Mouse (Mus musculus): ENCODE data around the gene B230104I21Rik. TPM values are rescaled to one million over a fixed set of nuclear protein-coding genes. Genes with fewer than 3 reads are reported as not detected.

Gene B230104I21Rik
- polyA plus RNA-seq, 1 experiment from 2014 or later, result not detected

GRCm38 (mm10) chr4:154394123-154394722 lies 58.3 kb downstream of the B230104I21Rik start:
- Histone ChIP-seq H3K27me3 (replicated peaks; ENCODE audit: control insufficient read depth, insufficient read depth, low read length) (no peaks in the 10 kb centered on the region), H3K27ac (ENCODE audit: low read depth, low read length) (peak overlapping the region; percentile 42; the same call in 1 of the 2 replicates), H3K9ac (ENCODE audit: low read depth, low read length) (no peak overlapping the region), H3K4me2 (replicated peaks; ENCODE audit: low read depth) (no peak overlapping the region), H3K36me3 (ENCODE audit: control insufficient read depth, insufficient read depth) (no peaks in the 10 kb centered on the region), H3K4me1 (replicated peaks; ENCODE audit: control insufficient read depth, insufficient read depth, low read length) (no peaks in the 10 kb centered on the region; the same call in 1 of the 2 replicates), H3K9me3 (ENCODE audit: control insufficient read depth) (no peaks in the 10 kb centered on the region), H3K4me3 (ENCODE audit: low read depth, low read length) (no peak overlapping the region)
- 59% methylated on average over 7 of the region's 7 CpGs for WGBS
- ATAC-seq, result no peak
- TF ChIP-seq CTCF (IDR thresholded peaks at IDR 0.05; ENCODE audit: low read depth), result no peak

- TF ChIP-seq CTCF (IDR thresholded peaks at IDR 0.05; ENCODE audit: low read depth), result no peak
- no peak overlapping the region for H3K27ac ChIP-seq (ENCODE audit: low read depth, low read length)
- H3K4me3 ChIP-seq (ENCODE audit: low read depth, low read length), result no peak overlapping the region
- H3K36me3 ChIP-seq (ENCODE audit: control insufficient read depth, insufficient read depth), result no peaks in the 10 kb centered on the region
- no peak overlapping the region for H3K4me2 ChIP-seq (replicated peaks; ENCODE audit: low read depth)
- 83% methylated on average over 14 of the region's 14 CpGs for WGBS
- H3K9ac ChIP-seq (ENCODE audit: low read depth, low read length), result no peak overlapping the region
- H3K4me1 ChIP-seq (replicated peaks; ENCODE audit: control insufficient read depth, insufficient read depth, low read length), result peaks cover 3% of the 10 kb centered on the region; the same call in 1 of the 2 replicates
- H3K27me3 ChIP-seq (replicated peaks; ENCODE audit: control insufficient read depth, insufficient read depth, low read length), result no peaks in the 10 kb centered on the region
- H3K9me3 ChIP-seq (ENCODE audit: control insufficient read depth), result no peaks in the 10 kb centered on the region
- no peak for ATAC-seq
Measured at GRCm38 (mm10) chr4:154396652-154397301, 60.9 kb downstream of the B230104I21Rik start.

Other genes starting within 250 kb of the B230104I21Rik start
- 0.03 TPM in 1 of 2 replicates, not detected in the other for gene Trp73, start 195.9 kb upstream of the B230104I21Rik start, polyA plus RNA-seq (2015; fragmentation: Nextera tagmentation; extraction: Ambion mirVana)
- gene Wrap73, start 193.8 kb upstream of the B230104I21Rik start, polyA plus RNA-seq (2015; fragmentation: Nextera tagmentation; extraction: Ambion mirVana), result 13.2 and 15.0 TPM in 2 replicates
- 90.3 and 95.4 TPM in 2 replicates for gene Tprgl, start 175.5 kb upstream of the B230104I21Rik start, polyA plus RNA-seq (2015; fragmentation: Nextera tagmentation; extraction: Ambion mirVana)
- gene Megf6, start 165.4 kb upstream of the B230104I21Rik start, polyA plus RNA-seq (2015; fragmentation: Nextera tagmentation; extraction: Ambion mirVana), result 4.4 and 4.5 TPM in 2 replicates
- 65.9 and 69.4 TPM in 2 replicates for gene Arhgef16, start 34.5 kb upstream of the B230104I21Rik start, polyA plus RNA-seq (2015; fragmentation: Nextera tagmentation; extraction: Ambion mirVana)